Mouse (Mus musculus) bone marrow macrophage, adult 2 months (primary cell): ENCODE data around the gene Soga1.

Experiments used
- CTCF ChIP-seq: IDR thresholded peaks from 2 replicates; pipeline ENCODE4 v1.5.1; 2012; ENCODE audit warnings: low read depth, mild to moderate bottlenecking, low read length, moderate library complexity
- POLR2A ChIP-seq: IDR thresholded peaks from 2 replicates; pipeline ENCODE4 v1.6.1; 2012; ENCODE audit warnings: mild to moderate bottlenecking, low read depth, low read length, borderline replicate concordance

DNA sequence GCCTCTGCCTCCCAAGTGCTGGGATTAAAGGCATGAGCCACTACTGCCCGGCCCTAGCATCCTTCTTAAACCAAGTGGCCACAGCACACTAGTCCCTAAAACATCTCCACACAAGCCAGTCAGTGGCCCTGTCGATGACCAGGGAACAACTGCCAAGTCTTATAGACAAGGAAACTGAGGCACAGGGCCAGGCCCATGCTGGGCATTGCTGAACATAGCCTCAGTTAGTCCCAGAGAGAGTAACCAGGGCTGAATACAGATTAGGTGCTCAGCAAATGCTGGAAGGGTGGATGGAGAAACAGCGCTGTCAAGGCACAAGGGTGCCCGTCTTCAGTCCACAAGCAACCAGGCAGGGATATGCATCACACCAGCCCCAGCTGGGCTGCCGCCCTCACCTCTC lies 25.9 kb downstream of the Soga1 start:
- TF ChIP-seq POLR2A (no peak), CTCF (no peak)
